Mouse (Mus musculus) cerebellum, postnatal 14 days (tissue): ENCODE data around the gene Shf.
A peak's percentile ranks its signal among the peaks of the same experiment; 100 is the strongest.
"Not testable (repeated sequence)": the region's sequence is repeated elsewhere in the genome, so short reads cannot be mapped to it uniquely, and the experiment has no call there.

Source experiments
- DNase-seq, 2 experiments: peaks; one replicate each; pipeline ENCODE4 v3.0.0; 2021; ENCODE audit warnings: mixed read lengths in 2 of 2

Shf gene

GRCm38 (mm10) chr2:122348531-122349131 lies 20.3 kb downstream of the Shf start:
- peak; percentile 94 to 95 for DNase-seq

- DNase-seq, result peak; percentile 32 to 44
These were observed 21.7 kb downstream of the Shf start for GRCm38 (mm10) chr2:122347257-122347656.

- peak; percentile 39 to 51 for DNase-seq
These were observed 22.8 kb downstream of the Shf start for GRCm38 (mm10) chr2:122346164-122346563.

GRCm38 (mm10) chr2:122345106-122345893 lies 23.7 kb downstream of the Shf start:
- DNase-seq, result peak; percentile 57 to 63

GRCm38 (mm10) chr2:122337291-122337690 lies 31.7 kb downstream of the Shf start:
- no peak for DNase-seq

- DNase-seq, result peak in 1 of 2 experiments; percentile 41
These were observed 34.8 kb downstream of the Shf start for GRCm38 (mm10) chr2:122334170-122334569.

GRCm38 (mm10) chr2:122332222-122332621 lies 36.7 kb downstream of the Shf start:
- DNase-seq, result no peak

GRCm38 (mm10) chr2:122330317-122330716 lies 38.6 kb downstream of the Shf start:
- not testable (repeated sequence) for DNase-seq

GRCm38 (mm10) chr2:122327986-122328385 lies 41.0 kb downstream of the Shf start:
- DNase-seq, result no peak

GRCm38 (mm10) chr2:122325361-122325760 lies 43.6 kb downstream of the Shf start:
- no peak for DNase-seq

- DNase-seq, result no peak
These were observed 44.4 kb downstream of the Shf start for GRCm38 (mm10) chr2:122324586-122324985.

GRCm38 (mm10) chr2:122323960-122324359 lies 45.0 kb downstream of the Shf start:
- DNase-seq, result no peak

GRCm38 (mm10) chr2:122317384-122317783 lies 51.6 kb downstream of the Shf start:
- DNase-seq, result no peak

GRCm38 (mm10) chr2:122315372-122315771 lies 53.6 kb downstream of the Shf start, which contains the start of gene Duox1:
TSS of gene Duox1 (plus strand) at chr2:122315672.
- DNase-seq, result no peak

- peak in 1 of 2 experiments; percentile 25 for DNase-seq
These were observed 55.4 kb downstream of the Shf start, which contains the start of gene Duoxa1 for GRCm38 (mm10) chr2:122313536-122313935. TSS of gene Duoxa1 (minus strand) at chr2:122313730.

- DNase-seq, result peak; percentile 88 to 95
These were observed 56.1 kb downstream of the Shf start for GRCm38 (mm10) chr2:122312722-122313417.

GRCm38 (mm10) chr2:122311561-122311960 lies 57.4 kb downstream of the Shf start:
- DNase-seq, result no peak

GRCm38 (mm10) chr2:122309647-122310046 lies 59.3 kb downstream of the Shf start:
- DNase-seq, result peak in 1 of 2 experiments; percentile 17

- peak in 1 of 2 experiments; percentile 48 for DNase-seq
These were observed 62.8 kb downstream of the Shf start for GRCm38 (mm10) chr2:122306184-122306583.

GRCm38 (mm10) chr2:122305097-122305892 lies 63.7 kb downstream of the Shf start:
- DNase-seq, result no peak

- DNase-seq, result peak in 1 of 2 experiments; percentile 22
These were observed 64.4 kb downstream of the Shf start for GRCm38 (mm10) chr2:122304544-122304943.

- peak; percentile 85 to 86 for DNase-seq
These were observed 66.3 kb downstream of the Shf start for GRCm38 (mm10) chr2:122302574-122303241.
